Mouse (Mus musculus): ENCODE data around the gene Prtg.

DNA sequence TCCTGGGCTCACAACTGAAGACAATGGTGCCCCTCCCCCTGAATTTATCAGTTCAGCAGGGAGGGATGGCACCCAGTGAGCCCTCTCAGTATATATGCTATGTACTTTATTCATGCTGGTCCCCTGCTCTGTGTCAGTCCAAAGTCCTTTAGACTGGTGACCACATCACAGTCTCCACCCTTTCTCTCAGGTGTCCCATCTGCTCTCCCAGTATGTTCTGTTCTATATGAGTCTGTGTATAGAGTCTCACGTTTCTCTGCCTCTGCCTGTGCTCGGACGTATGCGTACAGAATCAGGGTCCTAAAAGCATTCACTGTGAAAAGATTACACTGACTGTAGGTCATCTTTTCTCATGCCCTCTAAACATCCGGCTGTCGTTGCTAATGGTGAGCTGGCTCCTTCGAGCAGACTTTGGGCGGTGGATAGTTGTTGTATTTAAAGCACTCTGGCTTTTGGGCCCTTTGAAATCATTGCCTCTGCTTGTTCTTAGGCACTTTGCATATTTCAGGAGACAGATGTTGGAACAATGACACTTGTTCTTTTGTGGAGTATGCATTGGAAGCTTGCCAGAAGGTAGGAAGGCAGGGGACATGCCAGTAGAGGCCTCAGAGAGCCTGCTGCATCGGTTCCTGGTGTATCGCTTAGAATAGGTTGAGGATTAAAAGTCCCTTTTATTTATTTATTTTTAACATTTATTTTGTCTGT is 27.5 kb downstream of the Prtg start:
- TF ChIP-seq TAL1 (IDR thresholded peaks at IDR 0.05; ENCODE audit: low read length) (no peak), GATA1 (IDR thresholded peaks at IDR 0.05; ENCODE audit: low read length) (no peak)
